Mouse (Mus musculus): ENCODE measurements around the gene Tes. TPM values are rescaled to one million over a fixed set of nuclear protein-coding genes. Genes with fewer than 3 reads are reported as not detected.
A peak's percentile ranks its signal among the peaks of the same experiment; 100 is the strongest.

Tes gene
- polyA plus RNA-seq, 1 experiment from 2014 or later: 36.5 TPM

GRCm38 (mm10) chr6:17082238-17082637 is 17.3 kb downstream of the Tes start:
- H3K4me3 ChIP-seq: no peak overlapping the region
- H3K27me3 ChIP-seq: no peaks in the 10 kb centered on the region
- 85% methylated on average over 4 of the region's 4 CpGs for WGBS
- no peaks in the 10 kb centered on the region for H3K36me3 ChIP-seq
- no peak overlapping the region for H3K4me2 ChIP-seq (replicated peaks)
- no peak overlapping the region for H3K9ac ChIP-seq (replicated peaks)
- H3K4me1 ChIP-seq: peaks cover 12% of the 10 kb centered on the region
- ATAC-seq (ENCODE audit: low FRiP score, low read depth): no peak
- H3K9me3 ChIP-seq: no peaks in the 10 kb centered on the region
- no peak overlapping the region for H3K27ac ChIP-seq (replicated peaks)

GRCm38 (mm10) chr6:17082800-17083199 is 17.9 kb downstream of the Tes start:
- Histone ChIP-seq H3K27me3 (no peaks in the 10 kb centered on the region), H3K4me3 (no peak overlapping the region), H3K36me3 (no peaks in the 10 kb centered on the region), H3K4me1 (peaks cover 6% of the 10 kb centered on the region), H3K9ac (replicated peaks) (no peak overlapping the region), H3K4me2 (replicated peaks) (no peak overlapping the region), H3K9me3 (no peaks in the 10 kb centered on the region), H3K27ac (replicated peaks) (no peak overlapping the region)
- no peak for ATAC-seq (ENCODE audit: low FRiP score, low read depth)
- 82% methylated on average over 5 of the region's 5 CpGs for WGBS

DNA sequence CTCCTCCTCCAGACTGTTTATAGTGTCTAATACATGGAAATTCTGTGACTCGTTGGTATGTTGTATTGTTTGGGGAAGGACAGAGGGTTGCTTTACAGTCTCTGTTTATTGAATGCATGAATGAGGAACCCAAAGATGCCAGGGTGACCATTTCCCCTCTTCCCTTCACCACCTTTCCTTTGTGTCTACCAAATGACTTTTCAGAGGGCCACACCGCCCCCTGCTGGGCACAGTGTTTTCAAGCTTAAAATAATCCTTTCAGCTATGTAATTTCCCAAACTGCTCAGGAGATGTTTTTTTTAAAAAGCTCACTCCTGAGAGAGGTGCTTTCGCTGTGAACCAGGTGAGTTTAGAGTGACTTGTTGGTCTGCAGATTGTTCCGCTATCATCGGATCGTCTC is 22.5 kb downstream of the Tes start:
- ATAC-seq (ENCODE audit: low FRiP score, low read depth): no peak
- WGBS: 63% methylated on average over 6 of the region's 6 CpGs
- H3K4me1 ChIP-seq: no peaks in the 10 kb centered on the region
- H3K4me2 ChIP-seq (replicated peaks): no peak overlapping the region
- no peaks in the 10 kb centered on the region for H3K36me3 ChIP-seq
- H3K27me3 ChIP-seq: no peaks in the 10 kb centered on the region
- H3K27ac ChIP-seq (replicated peaks): no peak overlapping the region
- H3K4me3 ChIP-seq: no peak overlapping the region
- H3K9me3 ChIP-seq: no peaks in the 10 kb centered on the region
- H3K9ac ChIP-seq (replicated peaks): no peak overlapping the region

DNA sequence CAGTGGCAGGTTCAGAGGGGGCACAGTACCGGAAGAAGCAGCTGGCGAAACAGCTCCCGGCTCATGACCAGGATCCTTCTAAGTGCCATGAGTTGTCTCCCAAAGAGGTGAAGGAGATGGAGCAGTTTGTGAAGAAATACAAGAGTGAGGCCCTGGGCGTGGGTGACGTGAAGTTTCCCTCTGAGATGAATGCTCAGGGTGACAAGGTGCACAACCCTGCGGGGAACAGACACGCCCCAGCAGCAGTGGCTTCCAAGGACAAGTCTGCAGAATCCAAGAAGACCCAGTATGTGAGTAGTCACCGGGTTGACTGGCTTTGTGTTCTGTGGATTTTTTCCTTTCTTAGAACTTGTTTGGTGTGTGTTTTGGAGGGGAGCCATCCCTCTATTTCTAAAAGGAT is 32.4 kb downstream of the Tes start:
- H3K36me3 ChIP-seq: no peaks in the 10 kb centered on the region
- H3K9ac ChIP-seq (replicated peaks): no peak overlapping the region
- no peaks in the 10 kb centered on the region for H3K4me1 ChIP-seq
- H3K27me3 ChIP-seq: no peaks in the 10 kb centered on the region
- WGBS: 95% methylated on average over 8 of the region's 8 CpGs
- no peak overlapping the region for H3K27ac ChIP-seq (replicated peaks)
- no peak overlapping the region for H3K4me3 ChIP-seq
- no peak for ATAC-seq (ENCODE audit: low FRiP score, low read depth)
- H3K4me2 ChIP-seq (replicated peaks): no peak overlapping the region
- H3K9me3 ChIP-seq: no peaks in the 10 kb centered on the region

DNA sequence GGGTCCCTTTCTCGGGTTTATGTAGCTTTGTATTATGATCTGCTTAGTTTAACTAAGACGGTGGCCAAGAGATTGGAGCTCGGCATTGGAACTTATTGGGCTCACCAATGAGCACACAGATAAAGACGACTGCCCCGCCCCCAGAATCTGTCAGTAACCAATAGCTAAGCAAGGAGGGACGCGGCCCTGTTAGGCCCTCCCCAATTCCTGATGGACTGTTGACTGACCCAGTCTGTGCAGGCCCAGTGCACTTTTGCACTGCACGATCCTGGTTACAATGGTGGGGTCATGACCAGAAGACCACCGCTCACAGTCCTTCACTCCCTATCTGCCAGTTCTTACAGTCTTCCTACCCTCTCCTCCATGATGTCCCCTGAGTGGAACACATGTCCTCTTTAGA is 33.6 kb downstream of the Tes start:
- no peaks in the 10 kb centered on the region for H3K36me3 ChIP-seq
- no peak overlapping the region for H3K27ac ChIP-seq (replicated peaks)
- H3K4me1 ChIP-seq: no peaks in the 10 kb centered on the region
- no peak overlapping the region for H3K4me2 ChIP-seq (replicated peaks)
- no peak for ATAC-seq (ENCODE audit: low FRiP score, low read depth)
- WGBS: 85% methylated on average over 9 of the region's 9 CpGs
- no peaks in the 10 kb centered on the region for H3K9me3 ChIP-seq
- no peaks in the 10 kb centered on the region for H3K27me3 ChIP-seq
- H3K9ac ChIP-seq (replicated peaks): no peak overlapping the region
- no peak overlapping the region for H3K4me3 ChIP-seq

DNA sequence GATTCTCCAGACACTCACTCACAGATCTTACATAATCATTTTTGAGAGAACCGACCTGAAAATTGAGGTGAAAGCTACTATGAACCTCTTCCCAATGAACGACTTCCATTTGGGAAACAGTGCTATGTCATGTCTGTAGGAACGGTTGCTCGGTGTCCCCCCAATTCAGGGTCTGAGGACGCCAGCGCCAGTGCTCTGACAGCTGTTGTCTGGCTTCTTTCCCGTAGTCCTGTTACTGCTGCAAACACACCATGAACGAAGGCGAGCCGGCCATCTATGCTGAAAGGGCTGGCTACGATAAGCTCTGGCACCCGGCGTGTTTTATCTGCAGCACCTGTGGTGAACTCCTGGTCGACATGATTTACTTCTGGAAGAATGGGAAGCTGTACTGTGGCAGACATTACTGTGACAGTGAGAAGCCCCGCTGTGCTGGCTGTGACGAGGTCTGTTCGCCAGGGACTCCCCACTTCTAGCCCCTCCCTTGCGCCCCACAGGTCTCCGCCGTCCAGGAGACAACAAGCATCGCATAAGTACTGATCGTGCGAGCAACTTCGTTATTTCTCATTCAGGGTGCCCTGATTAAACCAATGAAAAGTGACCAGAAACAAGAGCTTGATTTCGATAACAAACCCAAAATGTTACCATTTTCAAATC is 34.7 kb downstream of the Tes start:
- Histone ChIP-seq H3K27ac (replicated peaks) (no peak overlapping the region), H3K9me3 (no peaks in the 10 kb centered on the region), H3K9ac (replicated peaks) (no peak overlapping the region), H3K4me3 (no peak overlapping the region), H3K4me1 (no peaks in the 10 kb centered on the region), H3K36me3 (no peaks in the 10 kb centered on the region), H3K27me3 (no peaks in the 10 kb centered on the region), H3K4me2 (replicated peaks) (no peak overlapping the region)
- ATAC-seq (ENCODE audit: low FRiP score, low read depth): no peak
- 86% methylated on average over 25 of the region's 25 CpGs for WGBS

- 0 out of 2 replicates have a peak, but pooled peaks have one; percentile 39 for ATAC-seq (ENCODE audit: low FRiP score, low read depth)
- H3K27ac ChIP-seq (replicated peaks): no peak overlapping the region
These were observed 40.8 kb downstream of the Tes start for GRCm38 (mm10) chr6:17105714-17106113.

DNA sequence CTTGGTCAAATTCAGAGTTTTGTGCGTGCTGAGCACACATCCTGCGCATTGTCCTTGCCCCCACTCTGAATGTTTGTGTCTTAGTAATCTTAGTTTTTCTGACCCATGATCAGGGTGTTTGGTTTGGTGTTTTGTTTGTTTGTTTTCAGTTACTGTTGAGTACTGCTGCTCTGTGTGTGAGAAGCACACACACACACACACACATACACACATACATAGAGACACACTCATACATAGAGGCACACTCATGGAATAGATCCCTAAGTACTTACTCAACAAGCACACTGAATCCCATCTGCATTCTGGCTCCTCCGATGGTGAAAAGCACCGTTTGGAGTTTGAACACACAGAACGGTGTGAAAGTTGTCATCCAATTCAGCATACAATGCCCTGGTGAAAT is 41.5 kb downstream of the Tes start:
- H3K4me2 ChIP-seq (replicated peaks): no peak overlapping the region
- no peak overlapping the region for H3K4me3 ChIP-seq
- no peak overlapping the region for H3K9ac ChIP-seq (replicated peaks)
- no peaks in the 10 kb centered on the region for H3K9me3 ChIP-seq
- no peaks in the 10 kb centered on the region for H3K36me3 ChIP-seq
- H3K27ac ChIP-seq (replicated peaks): no peak overlapping the region
- 93% methylated on average over 5 of the region's 5 CpGs for WGBS
- peak; percentile 55; the same call in 1 of the 2 replicates for ATAC-seq (ENCODE audit: low FRiP score, low read depth)
- H3K4me1 ChIP-seq: no peaks in the 10 kb centered on the region
- H3K27me3 ChIP-seq: no peaks in the 10 kb centered on the region

More at GRCm38 (mm10) chr6:17105714-17106113, 40.8 kb downstream of the Tes start:
- Histone ChIP-seq H3K4me1 (no peaks in the 10 kb centered on the region), H3K36me3 (no peaks in the 10 kb centered on the region), H3K27me3 (no peaks in the 10 kb centered on the region), H3K4me2 (replicated peaks) (no peak overlapping the region), H3K4me3 (no peak overlapping the region), H3K9ac (replicated peaks) (no peak overlapping the region), H3K9me3 (no peaks in the 10 kb centered on the region)

- no peak overlapping the region for H3K4me3 ChIP-seq
- H3K27me3 ChIP-seq: no peaks in the 10 kb centered on the region
- 86% methylated on average over 4 of the region's 4 CpGs for WGBS
- no peaks in the 10 kb centered on the region for H3K36me3 ChIP-seq
- H3K4me1 ChIP-seq: no peaks in the 10 kb centered on the region
- no peaks in the 10 kb centered on the region for H3K9me3 ChIP-seq
- ATAC-seq (ENCODE audit: low FRiP score, low read depth): no peak
- H3K4me2 ChIP-seq (replicated peaks): no peak overlapping the region
- H3K27ac ChIP-seq (replicated peaks): no peak overlapping the region
- H3K9ac ChIP-seq (replicated peaks): no peak overlapping the region
These were observed 44.3 kb downstream of the Tes start for GRCm38 (mm10) chr6:17109204-17109603.

GRCm38 (mm10) chr6:17110564-17111100 is 45.7 kb downstream of the Tes start:
- Histone ChIP-seq H3K36me3 (no peaks in the 10 kb centered on the region), H3K9ac (replicated peaks) (no peak overlapping the region), H3K4me1 (no peaks in the 10 kb centered on the region), H3K4me2 (replicated peaks) (no peak overlapping the region), H3K9me3 (no peaks in the 10 kb centered on the region), H3K27ac (replicated peaks) (no peak overlapping the region), H3K4me3 (no peak overlapping the region), H3K27me3 (no peaks in the 10 kb centered on the region)
- no peak for ATAC-seq (ENCODE audit: low FRiP score, low read depth)
- 63% methylated on average over 6 of the region's 6 CpGs for WGBS

DNA sequence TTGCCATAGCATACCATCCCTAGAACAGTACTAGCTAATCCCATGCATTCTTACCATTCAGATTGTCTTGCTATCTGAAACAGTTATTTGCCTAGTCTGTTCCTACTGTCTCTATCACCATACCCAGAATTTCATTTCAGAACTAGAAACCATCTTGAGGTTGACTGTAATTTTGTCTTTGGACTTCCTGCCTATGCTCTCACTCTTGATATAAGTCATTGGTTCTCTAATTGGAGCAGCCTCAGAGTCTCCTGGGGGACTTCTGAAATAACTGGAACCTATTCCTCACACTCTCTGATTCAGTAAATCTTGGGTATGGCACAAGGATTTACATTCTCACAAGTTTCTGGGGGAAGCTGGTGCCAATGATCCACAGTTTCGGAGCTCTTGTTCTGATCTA is 47.1 kb downstream of the Tes start:
- Histone ChIP-seq H3K27me3 (no peaks in the 10 kb centered on the region), H3K36me3 (no peaks in the 10 kb centered on the region), H3K27ac (replicated peaks) (no peak overlapping the region), H3K4me1 (no peaks in the 10 kb centered on the region), H3K9ac (replicated peaks) (no peak overlapping the region), H3K9me3 (no peaks in the 10 kb centered on the region), H3K4me2 (replicated peaks) (no peak overlapping the region), H3K4me3 (no peak overlapping the region)
- WGBS: 97% methylated on average over 1 of the region's 1 CpGs
- no peak for ATAC-seq (ENCODE audit: low FRiP score, low read depth)

- 88% methylated on average over 2 of the region's 2 CpGs for whole genome bisulfite sequencing
- no peaks in the 10 kb centered on the region for H3K9me3 ChIP-seq
- ATAC-seq (ENCODE audit: low FRiP score, low read depth): no peak
- H3K27ac ChIP-seq (replicated peaks): no peak overlapping the region
- no peaks in the 10 kb centered on the region for H3K4me1 ChIP-seq
- no peak overlapping the region for H3K9ac ChIP-seq (replicated peaks)
- no peaks in the 10 kb centered on the region for H3K27me3 ChIP-seq
- no peak overlapping the region for H3K4me3 ChIP-seq
- no peaks in the 10 kb centered on the region for H3K36me3 ChIP-seq
- no peak overlapping the region for H3K4me2 ChIP-seq (replicated peaks)
These were observed 48.0 kb downstream of the Tes start for GRCm38 (mm10) chr6:17112990-17113389.

DNA sequence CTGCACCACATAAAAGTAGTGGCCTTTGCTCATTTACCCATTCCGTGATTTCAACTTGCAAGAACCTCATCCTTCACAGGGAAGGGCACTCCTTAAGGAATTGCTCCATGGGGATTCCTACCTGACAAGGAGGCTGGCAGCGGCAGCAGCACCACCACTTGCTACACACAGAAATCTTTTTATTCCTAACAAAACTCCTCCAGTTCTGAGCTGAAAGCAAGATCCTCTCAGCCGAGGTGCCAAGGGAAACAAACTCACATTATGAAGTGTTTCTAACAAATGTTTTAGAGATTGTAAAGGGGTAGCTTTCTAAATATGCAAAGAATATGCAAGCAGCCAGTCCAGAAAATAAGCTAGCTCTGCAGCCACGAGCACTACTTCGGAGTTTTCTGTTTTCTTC is 49.6 kb downstream of the Tes start:
- Histone ChIP-seq H3K9ac (replicated peaks) (no peak overlapping the region), H3K27ac (replicated peaks) (no peak overlapping the region), H3K4me3 (no peak overlapping the region), H3K4me1 (no peaks in the 10 kb centered on the region), H3K4me2 (replicated peaks) (no peak overlapping the region), H3K36me3 (no peaks in the 10 kb centered on the region), H3K9me3 (no peaks in the 10 kb centered on the region), H3K27me3 (no peaks in the 10 kb centered on the region)
- 83% methylated on average over 5 of the region's 5 CpGs for WGBS
- no peak for ATAC-seq (ENCODE audit: low FRiP score, low read depth)

All from midbrain, embryonic 12.5 days (tissue).